Mouse (Mus musculus) CD4-positive, CD25-positive, alpha-beta regulatory T cell, adult 2 months (primary cell): ENCODE data around the gene Btg4.
"Not testable (repeated sequence)": the region's sequence is repeated elsewhere in the genome, so short reads cannot be mapped to it uniquely, and the experiment has no call there.

ENCODE experiments used
- DNase-seq: peaks from one replicate; pipeline ENCODE4 v3.0.0-alpha.2; 2012; ENCODE audit warnings: low read depth, low spot score

The Btg4 gene

DNA sequence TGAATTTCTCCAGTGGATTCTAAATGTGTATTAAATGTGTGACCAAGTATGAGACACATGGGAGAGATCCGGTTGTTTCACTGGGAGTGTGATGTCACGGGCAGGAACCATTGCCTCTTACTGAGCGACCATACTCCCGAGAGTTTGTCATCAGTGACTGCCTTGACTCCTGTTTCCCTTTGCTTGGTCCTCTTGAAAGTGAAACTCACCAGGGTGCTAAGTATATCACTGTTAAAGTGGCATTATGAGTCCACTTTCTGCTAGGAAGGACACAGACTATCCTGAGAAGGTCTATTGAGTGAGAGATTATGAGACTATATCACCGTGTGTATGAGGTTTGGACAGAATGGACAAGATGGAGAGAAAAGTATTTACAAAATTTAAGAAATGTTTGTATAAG is 20.9 kb downstream of the Btg4 start:
- no peak for DNase-seq

DNA sequence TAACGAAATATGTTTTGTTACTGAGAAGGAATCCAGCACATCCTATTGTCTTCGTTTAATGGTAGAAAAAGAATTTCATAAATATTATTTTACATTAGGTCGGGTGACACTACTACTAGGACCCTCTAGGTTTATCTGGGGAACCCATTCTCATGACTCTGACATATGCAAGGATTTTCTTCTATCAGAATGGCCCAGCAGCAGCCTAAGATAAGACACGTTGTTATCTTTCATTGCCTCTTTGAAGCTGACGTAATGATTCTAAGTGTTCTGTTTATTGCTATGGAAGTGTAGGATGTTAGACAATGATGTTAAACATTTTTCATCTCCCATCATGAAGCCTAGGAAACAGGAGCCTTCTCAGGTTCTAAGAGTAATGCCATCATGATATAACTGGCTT is 33.0 kb downstream of the Btg4 start:
- DNase-seq, result no peak

DNA sequence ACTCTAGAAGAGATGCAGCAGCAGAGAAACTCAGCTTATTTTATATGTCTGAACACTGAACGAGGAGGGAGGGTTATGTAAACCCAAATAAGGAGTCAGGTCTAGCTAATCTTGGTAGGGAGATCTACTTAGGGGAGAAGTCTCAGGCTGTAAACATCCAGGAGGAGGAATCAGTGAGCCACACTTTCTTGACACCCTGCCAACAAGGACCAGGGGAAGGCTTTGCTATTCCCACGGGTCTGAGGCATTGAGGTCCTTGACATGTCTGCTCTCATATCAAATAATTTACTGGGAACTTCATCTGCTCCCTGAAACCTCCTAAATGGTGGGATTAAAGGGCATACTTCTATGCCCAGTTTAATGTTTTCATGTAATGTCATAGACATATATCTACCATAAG is 35.6 kb downstream of the Btg4 start:
- no peak for DNase-seq

DNA sequence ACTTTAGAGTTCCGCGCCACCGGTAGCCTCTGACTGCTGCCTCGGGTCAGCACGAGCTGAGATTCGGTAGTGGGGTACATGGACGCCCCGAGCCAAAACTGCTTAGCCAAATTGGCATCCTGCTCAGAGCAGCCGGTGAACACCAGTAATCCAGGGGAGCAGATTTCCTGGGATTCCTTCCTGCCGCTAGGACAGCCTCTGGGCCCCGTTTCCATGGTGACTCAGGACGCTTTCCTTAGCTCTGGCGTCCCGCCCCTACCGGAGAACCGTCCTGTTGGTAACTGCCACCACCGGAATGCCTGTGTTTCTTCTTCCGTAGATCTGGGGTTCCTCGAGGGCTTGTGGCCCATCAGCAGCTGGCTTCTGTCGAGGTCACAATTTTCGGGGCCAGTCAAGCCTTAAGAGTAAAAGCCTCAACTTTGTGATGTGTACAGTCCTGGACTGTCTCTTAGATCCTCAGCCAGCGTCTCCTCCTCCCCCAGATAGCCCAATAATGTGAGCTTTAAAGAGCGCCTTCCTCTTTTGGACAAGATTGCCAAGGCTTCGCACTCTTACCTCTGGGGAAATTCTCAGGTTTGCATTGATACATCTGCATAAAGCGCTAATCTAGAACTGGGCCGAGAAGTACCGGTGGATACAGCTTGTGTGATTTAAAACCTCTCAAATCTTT is 41.2 kb downstream of the Btg4 start, which contains the start of gene 4833427G06Rik:
4833427G06Rik (minus strand) TSS at position 323 of the 670 bp plus-strand sequence.
- DNase-seq, result peak; percentile 29

DNA sequence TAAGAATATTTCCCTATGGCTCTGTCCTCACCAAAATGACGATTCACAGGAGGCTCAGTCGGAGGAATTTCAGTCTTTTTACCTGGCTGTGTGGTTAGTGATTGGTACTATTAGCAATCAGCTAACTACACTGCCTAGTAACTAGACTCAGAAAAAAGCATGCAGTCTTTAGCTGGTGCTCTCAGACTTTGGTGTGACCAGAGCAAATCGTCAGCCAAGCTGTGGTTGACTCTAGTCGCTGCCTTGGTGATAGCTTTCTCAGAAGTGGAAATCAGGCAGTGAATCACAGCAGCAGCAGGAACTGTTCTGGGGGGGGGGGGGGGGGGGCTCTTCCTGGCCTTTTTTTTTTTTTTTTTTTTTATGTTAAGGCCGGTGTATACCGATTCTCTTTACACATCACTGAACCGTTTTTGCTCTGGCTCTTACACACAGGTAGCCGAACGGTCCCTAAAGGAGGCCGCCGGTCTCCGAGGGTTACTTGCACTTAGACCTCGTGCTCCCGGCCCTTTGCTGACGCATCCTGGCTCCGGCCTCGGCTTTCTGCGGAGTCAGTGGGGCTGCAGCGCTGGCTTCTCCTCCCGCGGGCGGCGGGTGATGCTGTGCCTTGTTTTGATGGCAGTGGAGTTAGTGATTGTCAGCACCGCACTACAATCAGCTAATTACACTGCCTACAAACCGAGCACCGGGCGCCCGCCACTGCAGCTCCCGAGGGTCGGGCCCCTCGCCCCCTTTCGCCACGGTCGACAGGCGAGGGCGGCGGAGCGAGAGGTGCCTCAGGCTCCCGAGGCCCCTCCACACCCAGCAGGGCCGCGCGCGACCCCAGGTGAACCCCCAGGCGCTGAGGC is 42.5 kb downstream of the Btg4 start:
- peak; percentile 26 for DNase-seq

DNA sequence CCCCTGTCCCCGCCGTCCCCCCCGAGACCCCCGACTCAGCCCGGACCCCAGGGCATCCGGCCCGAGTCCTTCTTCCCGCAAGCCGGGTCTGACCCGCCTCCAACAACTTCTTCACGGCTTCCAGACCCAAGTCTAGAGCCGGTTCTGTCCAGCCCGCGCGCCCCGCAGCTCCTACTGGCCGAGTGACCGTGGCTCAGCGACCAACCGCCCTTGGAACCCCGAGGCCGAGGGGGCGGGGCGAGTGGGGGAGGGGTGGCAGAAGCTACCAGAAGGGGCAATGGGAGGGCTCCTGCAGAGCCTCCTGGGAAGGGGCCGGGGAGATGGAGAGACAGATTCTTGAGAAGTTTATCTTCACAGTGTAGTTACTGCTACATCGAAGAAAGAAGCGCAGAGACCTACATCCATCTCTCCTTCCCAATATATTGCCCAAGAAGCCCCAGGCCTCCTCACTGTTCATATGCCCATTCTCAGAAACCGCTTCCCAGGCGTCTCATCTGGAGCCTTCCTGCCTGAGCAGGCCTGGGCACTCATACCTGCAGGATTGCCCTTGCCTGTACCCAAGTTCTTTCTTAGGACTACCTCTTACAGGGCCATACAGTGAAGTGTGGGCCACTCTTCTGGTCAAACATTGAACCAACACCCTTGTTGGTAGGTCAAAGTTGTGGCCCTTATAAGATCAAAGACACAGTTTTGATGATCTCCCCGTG is 43.3 kb downstream of the Btg4 start:
- peak; percentile 2 for DNase-seq

DNA sequence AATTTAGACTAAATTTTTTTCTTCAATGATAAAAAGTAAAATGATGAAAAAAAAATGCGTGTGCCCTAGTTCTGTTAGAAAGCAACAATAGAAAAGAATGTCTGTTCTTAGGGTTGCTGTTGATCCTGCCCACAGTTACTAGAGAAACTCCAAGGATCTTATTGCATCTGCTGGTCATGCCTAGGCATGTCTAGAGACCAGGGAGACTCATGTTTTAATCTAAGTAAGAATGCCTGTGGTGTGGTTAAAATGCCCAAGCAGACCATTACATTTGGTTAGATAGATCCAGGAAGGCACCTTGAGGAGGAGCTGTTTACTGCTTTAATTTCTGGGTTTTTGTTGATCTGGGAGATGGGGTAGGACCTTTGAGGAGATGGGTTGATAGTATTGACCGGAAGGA is 45.0 kb downstream of the Btg4 start:
- no peak for DNase-seq

DNA sequence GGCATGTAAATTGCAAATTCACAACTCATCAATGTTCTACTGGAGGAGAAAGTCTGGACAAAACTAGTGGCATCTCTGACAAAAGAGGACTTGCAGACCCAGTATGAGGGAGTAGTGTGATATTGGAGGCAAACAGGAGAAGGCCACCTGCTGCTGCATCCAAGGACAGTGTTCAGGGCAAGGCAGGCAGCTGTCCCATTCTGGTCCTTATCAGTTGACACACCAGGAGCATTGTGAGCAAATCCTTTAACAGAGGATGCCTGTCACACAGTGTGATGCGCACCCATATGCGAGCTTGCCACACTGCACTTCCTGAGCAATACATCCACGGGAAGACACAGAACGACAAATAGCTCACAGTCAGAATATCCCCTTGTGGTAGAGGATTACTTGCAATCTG is 54.1 kb downstream of the Btg4 start:
- DNase-seq, result no peak

DNA sequence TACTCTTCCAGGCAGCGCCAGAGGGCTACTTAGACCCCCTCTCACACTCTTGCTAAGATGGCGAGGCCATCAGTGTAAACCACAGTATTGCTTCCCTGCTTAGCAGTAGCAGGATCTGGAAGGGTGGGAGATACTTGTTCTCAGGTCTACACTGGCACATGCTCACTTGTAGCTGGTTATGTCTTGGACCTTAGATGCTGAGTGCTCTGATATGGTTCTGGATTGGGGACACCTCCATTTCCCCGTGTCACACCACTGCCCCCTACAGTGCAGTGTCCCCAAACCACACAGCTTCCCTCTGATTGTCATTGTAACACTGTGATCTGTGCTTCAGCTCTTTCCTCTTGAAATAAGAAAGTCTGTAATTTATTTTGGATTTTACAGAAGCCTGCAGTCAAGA is 76.3 kb downstream of the Btg4 start:
- DNase-seq, result peak; percentile 52

DNA sequence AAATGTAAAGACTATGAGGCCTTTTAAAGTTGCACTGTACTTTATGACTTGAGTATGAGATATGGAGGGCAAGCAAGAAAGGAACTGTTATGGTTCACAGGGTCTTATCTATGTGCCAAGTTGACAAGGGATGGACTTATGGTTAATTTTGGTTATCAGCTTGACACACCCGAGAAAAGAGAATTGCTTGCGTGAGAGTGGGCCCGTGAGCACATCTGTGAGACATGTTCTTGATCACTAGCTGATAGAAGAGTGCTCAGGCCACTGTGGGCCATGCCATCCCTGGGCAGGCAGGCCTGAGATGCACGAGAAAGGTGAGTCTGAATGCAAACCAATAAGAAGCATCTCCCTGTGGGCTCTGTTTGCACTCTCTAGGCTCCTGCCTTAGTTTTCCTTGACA is 76.7 kb downstream of the Btg4 start:
- DNase-seq, result no peak

DNA sequence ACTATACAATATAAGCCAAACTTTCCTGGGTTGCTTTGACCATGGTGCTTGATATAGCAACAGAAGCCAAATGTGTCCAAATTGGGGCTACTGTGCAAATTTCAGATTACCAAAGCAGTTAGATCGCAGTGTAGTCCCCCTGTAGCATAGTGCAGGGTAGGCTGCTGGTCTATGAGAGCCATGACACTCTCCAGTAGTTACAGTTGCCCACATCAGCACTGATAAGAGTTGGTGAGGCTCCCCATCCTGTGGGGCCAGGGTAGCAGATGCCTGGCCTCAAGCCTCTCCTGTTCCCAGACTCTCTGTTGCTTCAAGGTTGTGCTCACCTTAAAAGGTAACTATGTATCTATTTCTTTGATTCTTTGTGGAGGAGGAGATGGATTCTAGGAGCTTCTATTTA is 77.1 kb downstream of the Btg4 start:
- no peak for DNase-seq

DNA sequence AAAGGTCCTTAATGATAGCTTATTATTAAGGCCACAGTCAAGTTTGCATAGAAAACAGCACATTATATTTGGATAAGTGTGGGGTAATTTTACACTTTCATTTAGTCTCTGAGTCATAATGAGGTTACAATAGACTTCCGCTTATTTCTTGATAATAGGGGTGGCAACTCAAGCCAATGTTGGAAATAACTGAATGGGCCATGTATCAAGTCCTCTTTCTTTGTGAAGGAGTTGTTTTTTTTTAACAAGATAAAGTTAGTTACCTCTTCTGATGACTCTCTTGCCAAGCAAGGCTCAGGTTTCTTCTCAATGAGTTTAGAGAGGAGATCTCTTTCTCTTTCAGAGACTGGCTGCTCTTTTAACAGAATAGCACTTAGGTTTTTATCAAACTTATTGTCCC is 77.6 kb downstream of the Btg4 start:
- no peak for DNase-seq

DNA sequence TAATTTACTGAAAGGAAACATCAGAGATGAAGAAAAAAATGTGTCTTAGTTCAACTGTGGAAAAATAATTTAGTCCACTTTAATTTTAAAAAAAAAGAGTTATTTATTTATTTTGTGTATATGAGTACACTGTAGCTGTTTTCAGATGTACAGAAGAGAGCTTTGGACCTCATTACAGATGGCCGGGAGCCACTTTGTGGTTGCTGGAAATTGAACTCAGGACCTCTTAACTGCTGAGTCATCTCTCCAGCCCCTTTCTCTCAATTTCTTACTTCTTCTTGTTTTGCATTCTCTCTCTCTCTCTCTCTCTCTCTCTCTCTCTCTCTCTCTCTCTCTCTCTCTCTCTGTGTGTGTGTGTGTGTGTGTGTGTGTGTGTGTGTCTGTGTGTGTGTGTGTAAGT is 78.7 kb downstream of the Btg4 start:
- DNase-seq, result not testable (repeated sequence)

DNA sequence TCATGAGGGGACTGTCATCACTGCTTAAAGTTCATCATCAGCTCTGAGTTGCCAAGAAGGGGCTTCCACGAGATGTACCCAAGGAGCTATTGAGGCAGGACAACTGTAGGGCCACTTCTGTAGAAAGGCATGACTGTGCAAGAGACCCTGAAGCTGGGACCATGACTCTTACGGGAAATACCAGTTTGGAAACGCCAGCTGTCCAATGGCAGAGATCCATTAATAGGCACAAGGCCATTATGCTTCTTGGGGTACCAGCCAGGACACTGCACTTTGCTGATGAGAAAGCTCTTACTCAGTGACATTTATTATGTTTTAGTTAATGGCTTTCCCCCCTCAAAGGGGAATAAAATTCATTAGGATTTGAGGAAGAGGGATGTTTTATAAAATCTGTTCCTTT is 80.0 kb downstream of the Btg4 start:
- DNase-seq, result no peak

DNA sequence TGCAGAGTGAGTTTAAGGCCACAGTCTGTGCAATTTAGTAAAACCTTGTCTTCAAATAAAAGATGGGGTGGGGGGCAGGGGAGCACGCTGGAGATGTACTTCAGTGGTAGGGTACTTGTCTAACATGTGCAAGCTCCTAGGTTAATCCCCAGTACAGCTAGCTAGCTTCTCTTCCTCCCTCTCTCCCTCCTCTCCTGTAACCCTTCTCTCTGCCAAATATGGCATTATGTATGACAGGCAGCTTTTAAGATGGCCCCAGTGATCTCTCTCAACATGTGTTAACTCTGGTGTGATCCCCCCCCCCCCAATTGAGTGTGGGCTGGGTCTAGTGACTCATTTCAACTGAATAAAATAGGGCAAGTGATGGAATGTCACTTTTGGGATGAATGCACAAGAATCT is 82.7 kb downstream of the Btg4 start:
- no peak for DNase-seq

DNA sequence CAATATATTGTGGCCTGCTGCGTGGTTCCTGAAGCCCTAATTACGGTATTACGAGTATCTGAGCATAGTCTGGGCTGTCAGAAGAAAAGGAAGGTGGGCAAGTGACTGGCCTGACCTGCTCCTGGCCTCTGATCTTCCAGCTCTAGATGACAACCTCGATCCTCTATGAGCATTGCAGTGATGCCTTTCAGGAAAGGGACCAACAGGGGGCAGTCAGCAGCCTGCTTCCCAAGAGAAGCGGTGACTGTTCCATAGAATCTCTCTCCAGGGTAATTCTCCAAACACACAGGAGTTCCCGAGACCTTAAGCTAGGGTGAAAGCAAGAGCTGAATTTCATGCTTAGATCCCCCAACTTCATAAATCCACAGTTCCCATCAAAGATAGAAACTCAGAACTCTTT is 83.5 kb downstream of the Btg4 start:
- DNase-seq, result no peak

DNA sequence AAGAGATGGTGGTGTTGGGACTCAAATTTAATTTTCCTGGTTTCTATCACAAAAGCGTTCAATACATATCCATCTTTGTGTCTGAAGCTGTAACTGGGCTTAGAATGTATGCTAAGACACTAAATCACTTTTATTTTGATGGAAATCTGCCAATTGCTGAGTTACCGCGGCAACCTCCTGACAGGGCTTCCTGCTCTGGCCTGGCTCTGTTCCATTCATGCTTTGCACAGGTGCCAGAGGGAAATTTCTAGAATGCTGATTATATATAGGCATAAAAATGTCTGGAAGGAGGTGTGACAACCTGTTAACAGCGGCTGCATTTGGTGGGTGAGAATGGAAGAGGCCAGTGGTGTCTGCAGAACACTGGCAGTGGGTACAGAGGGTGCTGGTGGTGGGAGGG is 85.8 kb downstream of the Btg4 start:
- no peak for DNase-seq

DNA sequence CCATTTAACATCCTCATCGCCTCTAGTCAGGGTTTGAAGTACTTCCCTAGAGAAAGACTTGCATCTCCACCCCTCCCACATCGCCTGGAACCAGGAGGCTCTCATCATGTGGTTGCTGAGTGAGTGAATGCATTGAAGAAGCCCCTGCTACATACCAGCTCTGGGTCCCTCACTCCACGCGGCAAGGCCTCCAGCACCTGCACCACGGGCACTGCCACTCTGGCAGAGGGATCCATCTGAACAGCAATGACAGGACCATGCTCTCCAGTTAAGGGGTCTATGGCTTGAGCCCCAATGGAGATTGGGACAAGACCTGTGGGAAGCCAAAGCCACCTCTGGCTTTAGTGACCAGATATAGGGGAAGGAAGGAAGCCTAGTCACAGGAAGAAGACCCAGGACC is 86.6 kb downstream of the Btg4 start:
- no peak for DNase-seq

DNA sequence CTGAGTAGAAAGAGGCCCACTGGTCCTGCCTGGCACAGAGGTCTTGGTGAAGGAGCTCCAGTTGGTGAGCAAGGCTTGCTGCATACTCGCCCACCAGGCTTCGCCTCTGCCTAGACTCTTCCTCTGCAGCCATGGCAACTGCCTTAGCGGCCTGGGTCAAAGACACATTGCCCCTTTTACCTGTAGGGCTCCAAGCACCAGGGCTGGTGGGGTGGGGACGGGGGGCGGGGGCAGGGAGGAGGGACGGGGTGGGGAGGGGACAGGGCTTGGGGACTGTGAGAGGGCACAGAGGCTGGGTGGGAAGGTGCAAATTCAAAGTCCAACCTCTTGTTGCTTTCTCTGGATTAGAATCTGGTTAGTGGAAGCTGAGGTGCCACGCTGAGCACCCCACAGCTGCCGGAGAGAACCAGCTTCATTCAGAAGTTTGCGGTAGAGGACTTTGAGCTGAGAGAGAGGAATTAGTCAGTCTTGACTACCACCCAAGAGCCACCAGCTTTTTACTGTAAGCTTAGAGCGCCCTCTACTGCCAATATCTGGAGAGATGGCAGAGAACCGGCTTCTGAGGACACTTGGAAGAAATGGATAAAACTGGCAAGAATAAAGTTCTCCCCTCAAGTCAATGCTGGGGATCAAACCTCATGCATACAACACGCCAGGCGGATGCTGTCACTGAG is 91.5 kb downstream of the Btg4 start:
- peak; percentile 72 for DNase-seq

DNA sequence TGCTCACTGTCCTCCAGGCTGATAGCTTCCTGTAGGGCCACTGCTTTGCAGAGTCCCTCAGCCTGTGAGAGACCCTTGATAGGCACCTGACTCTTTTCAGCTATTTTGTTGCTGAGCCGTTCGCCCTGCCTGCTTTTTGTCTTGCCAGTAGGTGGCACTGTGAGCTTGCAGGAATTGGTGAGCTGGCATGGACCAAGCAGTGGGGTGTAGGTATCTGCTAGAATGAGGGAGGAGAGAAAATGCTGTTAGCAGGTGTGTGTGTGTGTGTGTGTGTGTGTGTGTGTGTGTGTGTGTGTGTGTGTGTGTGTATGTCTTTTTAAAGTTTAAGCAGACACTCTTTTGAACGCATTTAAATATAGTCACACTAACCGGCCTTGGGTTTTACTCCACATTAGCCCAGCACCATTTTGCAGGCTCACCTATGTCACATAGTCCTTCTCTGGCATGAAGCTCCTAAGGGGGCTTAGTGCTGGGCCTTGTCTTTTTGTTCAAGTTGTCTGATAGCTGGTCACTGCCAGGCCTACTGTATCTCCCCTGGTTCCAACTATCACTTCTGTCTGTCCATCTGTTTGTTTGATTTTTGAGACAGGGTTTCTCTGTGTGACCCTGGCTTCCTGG is 101.2 kb downstream of the Btg4 start:
- peak; percentile 88 for DNase-seq

DNA sequence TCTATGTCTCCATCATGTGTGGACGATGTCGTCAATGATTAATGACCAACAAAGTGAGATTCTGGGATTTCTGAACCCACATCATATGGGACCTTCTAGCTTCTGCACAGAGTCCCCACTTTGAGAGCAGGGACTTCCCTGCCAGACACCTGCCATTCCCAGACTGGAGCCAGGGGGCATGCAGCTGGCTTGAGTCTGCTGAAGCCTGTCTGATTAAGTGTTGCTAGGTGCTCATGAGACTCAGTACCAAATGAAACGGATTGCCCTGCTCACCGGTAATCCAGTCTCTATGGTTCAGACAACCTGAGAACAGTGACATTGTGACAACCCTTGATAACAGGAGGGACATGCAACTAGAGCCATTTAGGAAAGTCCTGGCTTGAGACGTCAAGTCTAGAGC is 103.3 kb downstream of the Btg4 start:
- DNase-seq, result no peak
